Mouse (Mus musculus): ENCODE measurements around the gene Dmrtc2. TPM values are rescaled to one million over a fixed set of nuclear protein-coding genes. Genes with fewer than 3 reads are reported as not detected.

Gene Dmrtc2
- total and polyA plus RNA-seq, 2 experiments from 2014 or later = not detected

GRCm38 (mm10) chr7:24912480-24912879, 42.6 kb downstream of the Dmrtc2 start:
- TF ChIP-seq EP300 (IDR thresholded peaks at IDR 0.05; ENCODE audit: low read depth) = no peak
- no peak for TF ChIP-seq CTCF (IDR thresholded peaks at IDR 0.05; ENCODE audit: low read depth)
- H3K4me1 ChIP-seq (ENCODE audit: control insufficient read depth, insufficient read depth) = no peaks in the 10 kb centered on the region
- no peak for ATAC-seq (ENCODE audit: insufficient read depth, low read depth)
- no peaks in the 10 kb centered on the region for H3K27me3 ChIP-seq (ENCODE audit: control insufficient read depth, insufficient read depth, low read length)
- H3K36me3 ChIP-seq (replicated peaks; ENCODE audit: control insufficient read depth, insufficient read depth, low read length) = peaks cover 63% of the 10 kb centered on the region
- no peak overlapping the region for H3K4me2 ChIP-seq (ENCODE audit: low read depth, low read length)
- no peak for DNase-seq (ENCODE audit: low spot score)
- H3K9me3 ChIP-seq (replicated peaks; ENCODE audit: control insufficient read depth, low read length) = no peaks in the 10 kb centered on the region
- WGBS = 88% methylated on average over 14 of the region's 14 CpGs
- no peak overlapping the region for H3K9ac ChIP-seq (replicated peaks; ENCODE audit: low read depth, low read length)
- no peak overlapping the region for H3K27ac ChIP-seq (ENCODE audit: low read depth)
- no peak overlapping the region for H3K4me3 ChIP-seq (ENCODE audit: low read depth, low read length)

DNA sequence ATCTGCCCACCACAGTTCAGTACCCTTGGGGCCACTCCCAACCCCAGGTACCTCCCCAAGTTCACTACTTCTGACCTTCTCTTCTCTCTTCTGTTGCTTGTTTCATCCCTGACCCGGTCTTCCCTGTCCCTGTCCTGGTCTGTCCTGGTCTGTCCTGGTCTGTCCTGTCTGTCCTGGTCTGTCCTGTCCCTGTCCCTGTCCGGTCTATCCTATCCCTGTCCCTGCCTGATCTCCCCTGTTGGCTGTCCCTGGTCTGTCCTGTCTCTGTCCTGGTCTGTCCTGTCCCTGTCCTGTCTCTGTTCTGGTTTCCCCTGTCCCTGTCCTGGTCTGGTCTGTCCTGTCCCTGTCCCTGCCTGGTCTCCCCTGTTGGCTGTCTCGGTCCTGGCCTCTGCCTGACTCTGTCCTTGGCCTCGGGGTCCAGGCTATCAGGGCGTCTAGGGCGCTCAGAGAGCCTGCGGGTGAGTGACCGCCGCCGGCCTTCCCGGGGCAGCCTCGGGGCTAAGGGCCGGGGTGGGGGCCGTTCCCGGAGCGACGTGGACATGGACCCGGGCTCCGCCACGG, 49.0 kb downstream of the Dmrtc2 start:
- Histone ChIP-seq H3K27me3 (ENCODE audit: control insufficient read depth, insufficient read depth, low read length) (no peaks in the 10 kb centered on the region), H3K4me2 (ENCODE audit: low read depth, low read length) (no peak overlapping the region), H3K4me1 (ENCODE audit: control insufficient read depth, insufficient read depth) (no peaks in the 10 kb centered on the region), H3K4me3 (ENCODE audit: low read depth, low read length) (no peak overlapping the region), H3K9me3 (replicated peaks; ENCODE audit: control insufficient read depth, low read length) (no peaks in the 10 kb centered on the region), H3K36me3 (replicated peaks; ENCODE audit: control insufficient read depth, insufficient read depth, low read length) (peaks cover 69% of the 10 kb centered on the region), H3K27ac (ENCODE audit: low read depth) (no peak overlapping the region), H3K9ac (replicated peaks; ENCODE audit: low read depth, low read length) (no peak overlapping the region)
- 91% methylated on average over 20 of the region's 20 CpGs for WGBS
- no peak for ATAC-seq (ENCODE audit: insufficient read depth, low read depth)
- no peak for DNase-seq (ENCODE audit: low spot score)
- TF ChIP-seq CTCF (IDR thresholded peaks at IDR 0.05; ENCODE audit: low read depth) (no peak), EP300 (IDR thresholded peaks at IDR 0.05; ENCODE audit: low read depth) (no peak)

DNA sequence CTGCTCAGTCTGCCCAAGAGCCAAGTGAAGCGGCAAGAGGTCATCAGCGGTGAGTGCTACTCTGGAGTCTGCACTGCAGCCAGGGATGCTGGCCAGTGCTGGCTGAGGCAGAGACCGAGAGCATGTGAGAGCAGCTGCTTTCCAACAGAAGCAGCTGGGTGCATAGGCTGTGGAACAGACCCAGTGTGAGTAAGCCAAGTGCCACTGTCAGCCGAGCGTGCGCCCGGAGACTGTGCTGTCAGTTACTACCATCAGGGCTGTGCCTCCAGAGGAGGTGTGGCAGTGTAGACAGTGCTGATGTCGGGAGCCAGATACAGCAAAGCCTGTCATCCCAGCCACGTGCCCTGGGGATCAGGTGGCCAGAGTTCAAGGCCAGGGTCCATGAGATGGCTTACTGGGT, 49.9 kb downstream of the Dmrtc2 start:
- peaks cover 78% of the 10 kb centered on the region for H3K36me3 ChIP-seq (replicated peaks; ENCODE audit: control insufficient read depth, insufficient read depth, low read length)
- no peak for TF ChIP-seq CTCF (IDR thresholded peaks at IDR 0.05; ENCODE audit: low read depth)
- TF ChIP-seq EP300 (IDR thresholded peaks at IDR 0.05; ENCODE audit: low read depth) = no peak
- DNase-seq (ENCODE audit: low spot score) (no peak), ATAC-seq (ENCODE audit: insufficient read depth, low read depth) (no peak)
- H3K4me3 ChIP-seq (ENCODE audit: low read depth, low read length) = no peak overlapping the region
- H3K4me2 ChIP-seq (ENCODE audit: low read depth, low read length) = no peak overlapping the region
- H3K9ac ChIP-seq (replicated peaks; ENCODE audit: low read depth, low read length) = no peak overlapping the region
- no peaks in the 10 kb centered on the region for H3K9me3 ChIP-seq (replicated peaks; ENCODE audit: control insufficient read depth, low read length)
- WGBS = 83% methylated on average over 9 of the region's 9 CpGs
- no peaks in the 10 kb centered on the region for H3K4me1 ChIP-seq (ENCODE audit: control insufficient read depth, insufficient read depth)
- no peak overlapping the region for H3K27ac ChIP-seq (ENCODE audit: low read depth)
- H3K27me3 ChIP-seq (ENCODE audit: control insufficient read depth, insufficient read depth, low read length) = no peaks in the 10 kb centered on the region

Other genes starting within 250 kb of the Dmrtc2 start
- not detected in 2 replicates for gene Lypd3, start 233.5 kb upstream of the Dmrtc2 start, total RNA-seq (2014; rRNA removed; ENCODE audit: low replicate concordance)
- gene Lypd3, start 233.5 kb upstream of the Dmrtc2 start, polyA plus RNA-seq (2015; fragmentation: Nextera tagmentation; extraction: Ambion mirVana) = not detected in 2 replicates
- gene Tex101, start 193.4 kb upstream of the Dmrtc2 start, total RNA-seq (2014; rRNA removed; ENCODE audit: low replicate concordance) = not detected in 2 replicates
- not detected in 2 replicates for gene Tex101, start 193.4 kb upstream of the Dmrtc2 start, polyA plus RNA-seq (2015; fragmentation: Nextera tagmentation; extraction: Ambion mirVana)
- gene BC049730, start 160.8 kb upstream of the Dmrtc2 start, total RNA-seq (2014; rRNA removed; ENCODE audit: low replicate concordance) = not detected in 2 replicates
- gene BC049730, start 160.8 kb upstream of the Dmrtc2 start, polyA plus RNA-seq (2015; fragmentation: Nextera tagmentation; extraction: Ambion mirVana) = not detected in 2 replicates
- not detected in 2 replicates for gene Gm4763, start 143.1 kb upstream of the Dmrtc2 start, total RNA-seq (2014; rRNA removed; ENCODE audit: low replicate concordance)
- gene Gm4763, start 143.1 kb upstream of the Dmrtc2 start, polyA plus RNA-seq (2015; fragmentation: Nextera tagmentation; extraction: Ambion mirVana) = not detected in 2 replicates
- gene Cd177, start 109.7 kb upstream of the Dmrtc2 start, total RNA-seq (2014; rRNA removed; ENCODE audit: low replicate concordance) = 0.12 TPM in 1 of 2 replicates, not detected in the other
- gene Cd177, start 109.7 kb upstream of the Dmrtc2 start, polyA plus RNA-seq (2015; fragmentation: Nextera tagmentation; extraction: Ambion mirVana) = 0.18 and 0.23 TPM in 2 replicates
- gene Ceacam10, start 92.9 kb upstream of the Dmrtc2 start, total RNA-seq (2014; rRNA removed; ENCODE audit: low replicate concordance) = not detected in 2 replicates
- not detected in 2 replicates for gene Ceacam10, start 92.9 kb upstream of the Dmrtc2 start, polyA plus RNA-seq (2015; fragmentation: Nextera tagmentation; extraction: Ambion mirVana)
- gene Gm9844, start 7.8 kb upstream of the Dmrtc2 start, total RNA-seq (2014; rRNA removed; ENCODE audit: low replicate concordance) = 0.65 TPM in 1 of 2 replicates, not detected in the other
- gene Gm9844, start 7.8 kb upstream of the Dmrtc2 start, polyA plus RNA-seq (2015; fragmentation: Nextera tagmentation; extraction: Ambion mirVana) = 6.7 and 9.5 TPM in 2 replicates
- not detected in 2 replicates for gene Lypd4, start 116 bp upstream of the Dmrtc2 start, total RNA-seq (2014; rRNA removed; ENCODE audit: low replicate concordance)
- gene Lypd4, start 116 bp upstream of the Dmrtc2 start, polyA plus RNA-seq (2015; fragmentation: Nextera tagmentation; extraction: Ambion mirVana) = not detected in 2 replicates
- gene Rps19, start 14.3 kb downstream of the Dmrtc2 start, total RNA-seq (2014; rRNA removed; ENCODE audit: low replicate concordance) = 530 and 642 TPM in 2 replicates
- 980 and 1,040 TPM in 2 replicates for gene Rps19, start 14.3 kb downstream of the Dmrtc2 start, polyA plus RNA-seq (2015; fragmentation: Nextera tagmentation; extraction: Ambion mirVana)
- 2.8 TPM in 1 of 2 replicates, not detected in the other for gene Cd79a, start 27.3 kb downstream of the Dmrtc2 start, total RNA-seq (2014; rRNA removed; ENCODE audit: low replicate concordance)
- 0.33 and 0.70 TPM in 2 replicates for gene Cd79a, start 27.3 kb downstream of the Dmrtc2 start, polyA plus RNA-seq (2015; fragmentation: Nextera tagmentation; extraction: Ambion mirVana)
- 16.0 and 28.2 TPM in 2 replicates for gene Arhgef1, start 32.9 kb downstream of the Dmrtc2 start, total RNA-seq (2014; rRNA removed; ENCODE audit: low replicate concordance)
- 37.0 TPM in 2 replicates for gene Arhgef1, start 32.9 kb downstream of the Dmrtc2 start, polyA plus RNA-seq (2015; fragmentation: Nextera tagmentation; extraction: Ambion mirVana)
- not detected in 2 replicates for gene Gm4881, start 74.4 kb downstream of the Dmrtc2 start, total RNA-seq (2014; rRNA removed; ENCODE audit: low replicate concordance)
- not detected in 2 replicates for gene Gm4881, start 74.4 kb downstream of the Dmrtc2 start, polyA plus RNA-seq (2015; fragmentation: Nextera tagmentation; extraction: Ambion mirVana)
- gene Rabac1, start 102.7 kb downstream of the Dmrtc2 start, total RNA-seq (2014; rRNA removed; ENCODE audit: low replicate concordance) = 609 and 633 TPM in 2 replicates
- 357 and 362 TPM in 2 replicates for gene Rabac1, start 102.7 kb downstream of the Dmrtc2 start, polyA plus RNA-seq (2015; fragmentation: Nextera tagmentation; extraction: Ambion mirVana)
- 0.04 TPM in 1 of 2 replicates, not detected in the other for gene Atp1a3, start 135.9 kb downstream of the Dmrtc2 start, total RNA-seq (2014; rRNA removed; ENCODE audit: low replicate concordance)
- gene Atp1a3, start 135.9 kb downstream of the Dmrtc2 start, polyA plus RNA-seq (2015; fragmentation: Nextera tagmentation; extraction: Ambion mirVana) = 0.12 and 0.30 TPM in 2 replicates
- gene Grik5, start 202.3 kb downstream of the Dmrtc2 start, total RNA-seq (2014; rRNA removed; ENCODE audit: low replicate concordance) = 16.2 and 21.5 TPM in 2 replicates
- 1.5 and 1.6 TPM in 2 replicates for gene Grik5, start 202.3 kb downstream of the Dmrtc2 start, polyA plus RNA-seq (2015; fragmentation: Nextera tagmentation; extraction: Ambion mirVana)
- gene Zfp574, start 202.5 kb downstream of the Dmrtc2 start, total RNA-seq (2014; rRNA removed; ENCODE audit: low replicate concordance) = 9.8 and 12.0 TPM in 2 replicates
- 11.2 and 11.6 TPM in 2 replicates for gene Zfp574, start 202.5 kb downstream of the Dmrtc2 start, polyA plus RNA-seq (2015; fragmentation: Nextera tagmentation; extraction: Ambion mirVana)

Data from heart, postnatal 0 days (tissue).